Mouse (Mus musculus): ENCODE measurements at regions not wholly inside any gene's neighbourhood (a gene's known extent, or its start where the extent isn't known, plus 50 kb on each side); places are given as distances from the start of the nearest gene placed in this dataset.

DNA sequence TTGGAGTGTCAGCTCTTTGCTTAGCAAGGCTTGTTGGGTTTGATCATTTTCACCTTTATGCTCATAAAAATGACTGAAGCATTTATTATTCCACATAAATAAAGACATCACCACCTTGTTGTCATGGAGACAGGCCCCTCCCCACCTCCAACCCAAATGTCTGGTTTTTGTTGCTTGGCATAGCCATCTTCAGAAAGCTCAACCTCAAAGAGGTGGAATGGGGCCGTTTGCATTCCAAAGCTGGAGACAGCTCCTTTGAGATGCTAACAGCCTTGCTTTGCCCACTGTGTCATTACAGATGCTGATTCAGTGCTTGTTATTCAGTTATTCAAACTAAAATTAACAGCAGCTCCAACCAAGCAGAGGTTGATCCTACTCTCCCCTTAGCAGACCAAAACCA lies 51.9 kb upstream of the Lgalsl start:
- no peak for TF ChIP-seq CTCF (IDR thresholded peaks at IDR 0.05; ENCODE audit: control insufficient read depth, insufficient read depth, insufficient read length)
- TF ChIP-seq MAX (IDR thresholded peaks at IDR 0.05), result no peak
- TF ChIP-seq CEBPB (IDR thresholded peaks at IDR 0.05; ENCODE audit: low read depth), result no peak
- TF ChIP-seq USF1 (IDR thresholded peaks at IDR 0.05; ENCODE audit: low read depth), result no peak
- no peak for TF ChIP-seq MYOD1 (IDR thresholded peaks at IDR 0.05; ENCODE audit: control insufficient read depth, insufficient read length, low read depth)

All from C2C12 (cell line).